Mouse (Mus musculus) heart, embryonic 14.5 days (tissue): ENCODE measurements around the gene Kctd7. TPM values are rescaled to one million over a fixed set of nuclear protein-coding genes. Genes with fewer than 3 reads are reported as not detected.

Experiments
- ATAC-seq: fragments of 200-750 bp; cut with Nextera tagmentation; 2 replicates; pipeline ENCODE4 v1.8.0; 2017; ENCODE audit warnings: low read depth, moderate TSS enrichment; ENCODE audit not compliant: insufficient number of reproducible peaks, insufficient read depth, low FRiP score
- H3K27ac ChIP-seq, 2 experiments: fragments of 200-500 bp in 1 of 2; fragments of 300-500 bp in 1 of 2; sonication (generic) in 1 of 2; replicated peaks in 1 of 2; 2 replicates each; pipeline ENCODE4 v1.5.1; 2012 to 2014; ENCODE audit warnings: low read depth in 2 of 2, low read length in 2 of 2, control low read depth in 1 of 2, mild to moderate bottlenecking in 1 of 2, mixed read lengths in 1 of 2; ENCODE audit not compliant: control insufficient read depth in 1 of 2, insufficient read depth in 1 of 2
- H3K27me3 ChIP-seq: fragments of 300-500 bp; sonication (generic); 2 replicates; pipeline ENCODE4 v1.6.1; 2014; ENCODE audit warnings: mild to moderate bottlenecking, low read length, control low read depth; ENCODE audit not compliant: control insufficient read depth, insufficient read depth
- H3K36me3 ChIP-seq: fragments of 300-500 bp; sonication (generic); 2 replicates; pipeline ENCODE4 v1.6.1; 2014; ENCODE audit warnings: mild to moderate bottlenecking, control low read depth, low read length, mixed read lengths; ENCODE audit not compliant: control insufficient read depth, insufficient read depth
- H3K4me1 ChIP-seq, 2 experiments: fragments of 200-500 bp in 1 of 2; fragments of 300-500 bp in 1 of 2; sonication (generic) in 1 of 2; 2 replicates each; pipeline ENCODE4 v1.6.1; 2012 to 2014; ENCODE audit warnings: low read length in 2 of 2, control low read depth in 1 of 2, mixed read lengths in 1 of 2; ENCODE audit not compliant: control insufficient read depth in 2 of 2, insufficient read depth in 2 of 2
- H3K4me2 ChIP-seq: fragments of 300-500 bp; sonication (generic); 2 replicates; pipeline ENCODE4 v1.6.1; 2014; ENCODE audit warnings: mild to moderate bottlenecking, low read length
- H3K4me3 ChIP-seq, 2 experiments: fragments of 200-500 bp in 1 of 2; fragments of 300-500 bp in 1 of 2; sonication (generic) in 1 of 2; 2 replicates each; pipeline ENCODE4 v1.5.1; 2012 to 2014; ENCODE audit warnings: low read length in 2 of 2, mild to moderate bottlenecking in 2 of 2, control low read depth in 1 of 2, low read depth in 1 of 2, moderate library complexity in 1 of 2; ENCODE audit not compliant: control insufficient read depth in 1 of 2, insufficient read depth in 1 of 2
- H3K9ac ChIP-seq: fragments of 300-500 bp; sonication (generic); 2 replicates; pipeline ENCODE4 v1.6.1; 2014; ENCODE audit warnings: mild to moderate bottlenecking, low read length
- H3K9me3 ChIP-seq: fragments of 300-500 bp; sonication (generic); 2 replicates; pipeline ENCODE4 v1.6.1; 2016; ENCODE audit warnings: low read length, control low read depth; ENCODE audit not compliant: control insufficient read depth
- WGBS: fragments of 180-500 bp; shearing (Covaris S2); extraction: QIAGEN DNeasy Blood & Tissue Kit; methylation state at CpG from one replicate; pipeline ENCODE4 v1.1.7; 2014; 5-methylcytosine and 5-hydroxymethylcytosine counted together
- polyA plus RNA-seq: library from polyadenylated mRNA; unstranded; fragments of >200 nt; fragmentation: Nextera tagmentation; extraction: Ambion mirVana; gene quantifications from 2 replicates; pipeline ENCODE4 v1.2.1, GENCODE M21; 2014

The Kctd7 gene
- polyA plus RNA-seq, 1 experiment from 2014 or later: 4.8 TPM

DNA sequence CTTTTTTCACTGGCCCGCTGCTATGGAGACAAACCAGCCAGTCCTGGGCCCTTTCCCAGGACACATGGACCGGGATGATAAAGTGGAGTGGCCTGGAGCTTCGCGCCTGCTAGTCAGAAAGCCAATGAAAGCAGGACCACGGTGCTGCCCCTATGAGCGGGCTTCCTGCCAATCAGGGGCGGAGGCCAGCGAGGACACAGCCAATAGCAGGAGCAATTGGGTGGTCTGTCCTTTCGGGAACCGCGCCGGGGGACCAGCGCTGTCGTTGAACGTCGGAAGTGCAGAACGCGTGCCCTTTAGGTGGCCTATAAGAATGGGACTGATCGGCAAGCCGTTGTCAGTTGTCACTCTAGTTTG is 706 bp upstream of the Kctd7 start:
- Histone ChIP-seq H3K9me3 (no peaks in the 10 kb centered on the region), H3K27ac (peak overlapping the region; percentile 70 to 80; a peak in 3 of 4 replicates), H3K4me1 (peaks cover 3 to 10% of the 10 kb centered on the region in 2 experiments; a peak in 3 of 4 replicates), H3K9ac (peak overlapping the region; percentile 84), H3K4me2 (peak overlapping the region; percentile 83), H3K36me3 (peaks cover 14% of the 10 kb centered on the region), H3K27me3 (peaks cover 5% of the 10 kb centered on the region), H3K4me3 (peak overlapping the region; percentile 55 to 74)
- whole genome bisulfite sequencing: 2% methylated on average over 20 of the region's 20 CpGs
- ATAC-seq: peak; percentile 37

DNA sequence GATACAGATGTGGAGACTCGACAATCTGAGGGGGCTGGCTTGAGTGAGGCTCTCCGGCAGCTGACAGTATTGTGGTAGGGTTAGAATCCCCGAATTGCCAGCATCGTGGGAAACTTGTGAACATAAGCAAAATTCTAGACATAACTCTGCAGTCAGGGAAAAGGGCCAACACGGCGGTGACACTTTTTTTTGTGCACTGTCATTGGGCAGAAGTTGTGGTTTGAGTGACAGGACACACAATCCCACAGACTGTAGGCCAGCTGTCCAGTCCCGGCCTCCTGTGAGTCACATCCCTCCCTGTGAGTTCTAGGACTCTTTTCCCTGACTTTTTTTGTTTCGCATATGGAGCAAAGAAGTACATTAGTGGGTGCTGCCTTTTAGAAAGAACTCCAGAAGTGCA is 1.3 kb downstream of the Kctd7 start:
- Histone ChIP-seq H3K9ac (no peak overlapping the region), H3K27me3 (peaks cover 5% of the 10 kb centered on the region; the same call in 1 of the 2 replicates), H3K4me3 (no peak overlapping the region), H3K36me3 (peaks cover 27% of the 10 kb centered on the region), H3K27ac (no peak overlapping the region), H3K4me2 (peak overlapping the region; percentile 83), H3K9me3 (no peaks in the 10 kb centered on the region), H3K4me1 (peaks cover 3 to 10% of the 10 kb centered on the region in 2 experiments; a peak in 3 of 4 replicates)
- WGBS: 82% methylated on average over 8 of the region's 8 CpGs
- ATAC-seq: no peak

DNA sequence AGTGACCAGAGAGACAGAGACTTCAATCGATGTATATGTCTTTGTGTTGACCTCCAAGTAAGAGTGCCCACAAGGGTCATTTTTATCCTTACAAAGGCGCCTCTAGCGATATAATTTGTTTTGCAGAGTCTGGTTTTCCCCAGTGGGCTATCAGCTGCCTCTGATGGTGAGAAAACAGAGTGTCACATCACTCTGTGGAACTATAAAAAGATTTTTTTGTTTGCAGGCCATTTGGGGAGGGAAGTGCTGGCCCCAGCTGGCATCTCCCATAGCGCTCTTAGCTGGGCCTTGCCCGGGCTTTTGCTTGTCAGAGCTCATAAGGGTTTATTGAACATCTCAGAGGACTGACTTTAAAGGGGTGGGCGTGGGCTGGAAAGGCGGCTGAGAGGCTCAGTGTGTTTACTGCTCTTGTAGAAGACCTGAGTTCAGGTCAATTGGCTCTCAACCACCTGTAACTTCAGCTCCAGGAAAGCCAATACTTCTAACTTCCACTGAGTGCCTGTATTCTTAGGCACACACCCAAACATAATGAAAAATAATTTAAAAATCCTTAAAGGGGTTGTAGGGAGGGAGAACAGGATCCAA is 5.2 kb downstream of the Kctd7 start:
- ATAC-seq: no peak

DNA sequence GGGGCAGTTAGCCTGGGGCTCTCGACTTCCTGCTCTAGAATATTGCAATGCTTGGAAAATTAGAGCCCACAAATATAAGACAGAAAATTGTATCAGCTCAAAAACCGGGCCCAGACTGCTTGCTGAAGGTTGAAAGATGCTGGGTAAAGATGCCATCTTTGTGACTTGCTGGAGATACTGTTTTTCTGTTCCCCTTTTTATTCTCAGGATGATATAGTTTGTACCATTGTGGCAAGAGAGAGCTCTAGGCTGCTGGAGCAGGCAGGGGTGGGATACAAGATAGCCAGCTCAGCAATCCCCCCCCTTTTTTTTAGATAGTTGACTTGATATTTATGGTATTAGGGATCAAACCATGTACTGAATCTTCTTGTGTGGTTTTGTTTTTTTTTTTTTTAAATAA is 9.6 kb downstream of the Kctd7 start:
- H3K9me3 ChIP-seq: no peaks in the 10 kb centered on the region
- H3K9ac ChIP-seq: no peak overlapping the region
- 79% methylated on average over 2 of the region's 2 CpGs for WGBS
- no peak for ATAC-seq
- H3K27me3 ChIP-seq: 0 out of 2 replicates have a peak, but pooled peaks cover 2% of the 10 kb centered on the region
- no peak overlapping the region for H3K4me2 ChIP-seq
- no peak overlapping the region for H3K27ac ChIP-seq
- H3K36me3 ChIP-seq: peaks cover 34% of the 10 kb centered on the region
- peaks cover 0 to 10% of the 10 kb centered on the region in 2 experiments; a peak in 3 of 4 replicates for H3K4me1 ChIP-seq
- no peak overlapping the region for H3K4me3 ChIP-seq

More for the DNA sequence above, 5.2 kb downstream of the Kctd7 start:
- no peak overlapping the region for H3K4me3 ChIP-seq
- 69% methylated on average over 7 of the region's 7 CpGs for WGBS
- no peaks in the 10 kb centered on the region for H3K9me3 ChIP-seq
- no peak overlapping the region for H3K27ac ChIP-seq
- H3K4me1 ChIP-seq: peaks cover 0 to 12% of the 10 kb centered on the region in 2 experiments; a peak in 2 of 4 replicates
- H3K4me2 ChIP-seq: no peak overlapping the region
- H3K9ac ChIP-seq: no peak overlapping the region
- H3K36me3 ChIP-seq: peaks cover 51% of the 10 kb centered on the region
- 0 out of 2 replicates have a peak, but pooled peaks cover 2% of the 10 kb centered on the region for H3K27me3 ChIP-seq

DNA sequence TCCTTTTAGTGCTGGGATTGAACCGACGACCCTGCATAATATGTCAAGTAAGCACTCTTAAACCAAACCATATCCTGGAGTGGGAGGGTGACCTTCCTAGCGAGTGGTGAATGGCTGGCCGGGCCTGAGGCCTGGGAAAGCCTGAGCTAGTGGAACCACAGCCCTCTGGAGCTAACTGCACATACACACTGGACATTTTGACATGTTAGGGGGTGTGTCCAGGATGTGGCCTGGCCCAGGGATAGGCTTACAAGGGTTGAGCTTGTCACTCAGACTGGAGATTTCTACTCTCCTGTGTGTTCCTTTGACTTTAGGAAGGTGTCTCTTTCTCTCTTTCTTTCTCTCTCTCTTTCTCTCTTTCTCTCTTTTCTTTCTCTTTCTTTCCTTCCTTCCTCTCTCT is 13.9 kb downstream of the Kctd7 start:
- Histone ChIP-seq H3K36me3 (peaks cover 3% of the 10 kb centered on the region; the same call in 1 of the 2 replicates), H3K4me2 (no peak overlapping the region), H3K4me3 (no peak overlapping the region), H3K9me3 (no peaks in the 10 kb centered on the region), H3K4me1 (peaks cover 0 to 10% of the 10 kb centered on the region in 2 experiments; a peak in 3 of 4 replicates), H3K27ac (no peak overlapping the region), H3K27me3 (no peaks in the 10 kb centered on the region; the same call in 1 of the 2 replicates), H3K9ac (no peak overlapping the region)
- ATAC-seq: no peak
- WGBS: 80% methylated on average over 4 of the region's 4 CpGs

DNA sequence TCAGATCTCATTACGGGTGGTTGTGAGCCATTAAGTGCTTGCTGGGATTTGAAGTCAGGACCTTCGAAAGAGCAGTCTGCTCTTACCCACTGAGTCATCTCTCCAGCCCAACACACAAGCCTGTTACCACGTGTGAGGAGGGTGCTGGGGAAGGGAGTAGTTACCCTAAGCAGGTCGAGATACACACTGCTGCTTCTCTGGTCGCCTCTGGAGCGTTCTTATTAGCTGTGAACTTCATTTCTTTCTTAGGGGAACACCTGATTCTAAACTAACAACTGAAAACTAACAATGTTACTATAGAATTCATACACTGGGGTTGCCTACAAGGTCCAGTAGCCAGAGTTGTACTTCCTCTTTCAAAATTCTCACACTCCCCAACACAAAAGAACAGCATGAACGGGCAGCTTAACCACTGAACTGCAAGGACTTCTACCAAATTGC is 15.1 kb downstream of the Kctd7 start:
- Histone ChIP-seq H3K9ac (no peak overlapping the region), H3K4me2 (no peak overlapping the region), H3K4me3 (no peak overlapping the region), H3K27me3 (no peaks in the 10 kb centered on the region; the same call in 1 of the 2 replicates), H3K36me3 (no peaks in the 10 kb centered on the region; the same call in 1 of the 2 replicates), H3K9me3 (no peaks in the 10 kb centered on the region), H3K27ac (no peak overlapping the region), H3K4me1 (peaks cover 0 to 9% of the 10 kb centered on the region in 2 experiments; a peak in 3 of 4 replicates)
- WGBS: 57% methylated on average over 7 of the region's 7 CpGs
- no peak for ATAC-seq

DNA sequence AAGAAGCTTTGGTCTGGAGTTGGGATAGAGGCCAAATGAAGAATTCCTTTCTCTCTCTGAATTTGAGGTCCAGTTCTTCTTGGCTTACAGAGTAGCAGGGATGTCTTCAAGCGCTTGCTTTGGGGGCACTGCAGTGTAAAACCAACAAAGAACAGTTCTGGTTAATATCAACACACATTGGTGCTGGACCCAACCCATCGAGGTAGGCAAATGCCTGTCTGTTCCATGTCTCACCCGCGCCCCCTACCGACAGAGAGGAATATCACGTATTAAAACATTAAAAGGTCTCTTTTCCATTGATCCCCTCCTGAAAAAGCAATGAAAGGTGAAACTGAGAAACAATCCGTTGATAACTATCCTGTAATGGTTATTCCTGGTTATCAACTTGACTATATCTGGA is 19.0 kb downstream of the Kctd7 start:
- H3K27me3 ChIP-seq: no peaks in the 10 kb centered on the region; the same call in 1 of the 2 replicates
- ATAC-seq: no peak
- no peaks in the 10 kb centered on the region for H3K9me3 ChIP-seq
- H3K4me3 ChIP-seq: no peak overlapping the region
- H3K4me2 ChIP-seq: no peak overlapping the region
- no peaks in the 10 kb centered on the region for H3K4me1 ChIP-seq
- no peak overlapping the region for H3K27ac ChIP-seq
- WGBS: 4% methylated on average over 7 of the region's 7 CpGs
- H3K9ac ChIP-seq: no peak overlapping the region
- H3K36me3 ChIP-seq: no peaks in the 10 kb centered on the region
